Mouse (Mus musculus): ENCODE measurements around the gene Fzd1. TPM values are rescaled to one million over a fixed set of nuclear protein-coding genes. Genes with fewer than 3 reads are reported as not detected.
A peak's percentile ranks its signal among the peaks of the same experiment; 100 is the strongest.

Fzd1 gene
- polyA plus RNA-seq, 1 experiment from 2014 or later: 8.1 TPM

- H3K27ac ChIP-seq (ENCODE audit: low read depth, low read length): peak overlapping the region; percentile 85
- WGBS: under 1% methylated on average over 60 of the region's 80 CpGs
- H3K9me3 ChIP-seq (ENCODE audit: control insufficient read depth, low read length): no peaks in the 10 kb centered on the region
- peaks cover 11% of the 10 kb centered on the region; the same call in 1 of the 2 replicates for H3K4me1 ChIP-seq (ENCODE audit: control insufficient read depth, insufficient read depth, low read length)
- peak overlapping the region; percentile 85 for H3K4me3 ChIP-seq (ENCODE audit: low read depth, low read length)
- peak overlapping the region; percentile 76 for H3K9ac ChIP-seq (replicated peaks; ENCODE audit: low read depth, low read length)
- no peaks in the 10 kb centered on the region for H3K36me3 ChIP-seq (ENCODE audit: control insufficient read depth, insufficient read depth, low read length)
- ATAC-seq (ENCODE audit: low read depth): peak; percentile 57
- H3K27me3 ChIP-seq (ENCODE audit: control insufficient read depth, insufficient read depth, low read length): peaks cover 2% of the 10 kb centered on the region
- H3K4me2 ChIP-seq (ENCODE audit: low read depth, low read length): peak overlapping the region; percentile 98
Measured at GRCm38 (mm10) chr5:4756871-4757711, 744 bp downstream of the Fzd1 start.

GRCm38 (mm10) chr5:4756001-4756681 is 1.7 kb downstream of the Fzd1 start:
- 4% methylated on average over 43 of the region's 43 CpGs for WGBS
- peak; percentile 18; the same call in 1 of the 2 replicates for ATAC-seq (ENCODE audit: low read depth)
- peaks cover 2% of the 10 kb centered on the region for H3K27me3 ChIP-seq (ENCODE audit: control insufficient read depth, insufficient read depth, low read length)
- H3K9ac ChIP-seq (replicated peaks; ENCODE audit: low read depth, low read length): peak overlapping the region; percentile 76
- peak overlapping the region; percentile 85 for H3K4me3 ChIP-seq (ENCODE audit: low read depth, low read length)
- no peaks in the 10 kb centered on the region for H3K9me3 ChIP-seq (ENCODE audit: control insufficient read depth, low read length)
- H3K4me2 ChIP-seq (ENCODE audit: low read depth, low read length): peak overlapping the region; percentile 98
- H3K27ac ChIP-seq (ENCODE audit: low read depth, low read length): no peak overlapping the region
- peaks cover 11% of the 10 kb centered on the region; the same call in 1 of the 2 replicates for H3K4me1 ChIP-seq (ENCODE audit: control insufficient read depth, insufficient read depth, low read length)
- no peaks in the 10 kb centered on the region for H3K36me3 ChIP-seq (ENCODE audit: control insufficient read depth, insufficient read depth, low read length)

GRCm38 (mm10) chr5:4755326-4755725 is 2.5 kb downstream of the Fzd1 start:
- no peak for ATAC-seq (ENCODE audit: low read depth)
- peak overlapping the region; percentile 98 for H3K4me2 ChIP-seq (ENCODE audit: low read depth, low read length)
- H3K4me1 ChIP-seq (ENCODE audit: control insufficient read depth, insufficient read depth, low read length): peaks cover 11% of the 10 kb centered on the region; the same call in 1 of the 2 replicates
- H3K9me3 ChIP-seq (ENCODE audit: control insufficient read depth, low read length): no peaks in the 10 kb centered on the region
- H3K27ac ChIP-seq (ENCODE audit: low read depth, low read length): no peak overlapping the region
- H3K36me3 ChIP-seq (ENCODE audit: control insufficient read depth, insufficient read depth, low read length): no peaks in the 10 kb centered on the region
- 37% methylated on average over 11 of the region's 11 CpGs for WGBS
- peak overlapping the region; percentile 85 for H3K4me3 ChIP-seq (ENCODE audit: low read depth, low read length)
- H3K9ac ChIP-seq (replicated peaks; ENCODE audit: low read depth, low read length): no peak overlapping the region; the same call in 1 of the 2 replicates
- peaks cover 2% of the 10 kb centered on the region for H3K27me3 ChIP-seq (ENCODE audit: control insufficient read depth, insufficient read depth, low read length)

- Histone ChIP-seq H3K9ac (replicated peaks; ENCODE audit: low read depth, low read length) (peak overlapping the region; percentile 16; the same call in 1 of the 2 replicates), H3K36me3 (ENCODE audit: control insufficient read depth, insufficient read depth, low read length) (no peaks in the 10 kb centered on the region), H3K4me2 (ENCODE audit: low read depth, low read length) (peak overlapping the region; percentile 98), H3K27me3 (ENCODE audit: control insufficient read depth, insufficient read depth, low read length) (peaks cover 2% of the 10 kb centered on the region), H3K27ac (ENCODE audit: low read depth, low read length) (no peak overlapping the region), H3K4me1 (ENCODE audit: control insufficient read depth, insufficient read depth, low read length) (peaks cover 11% of the 10 kb centered on the region; the same call in 1 of the 2 replicates), H3K9me3 (ENCODE audit: control insufficient read depth, low read length) (no peaks in the 10 kb centered on the region), H3K4me3 (ENCODE audit: low read depth, low read length) (peak overlapping the region; percentile 85)
- WGBS: 24% methylated on average over 9 of the region's 9 CpGs
- no peak for ATAC-seq (ENCODE audit: low read depth)
Measured at GRCm38 (mm10) chr5:4754701-4755281, 3.0 kb downstream of the Fzd1 start.

GRCm38 (mm10) chr5:4753161-4753560 is 4.7 kb downstream of the Fzd1 start:
- peaks cover 11% of the 10 kb centered on the region; the same call in 1 of the 2 replicates for H3K4me1 ChIP-seq (ENCODE audit: control insufficient read depth, insufficient read depth, low read length)
- H3K27me3 ChIP-seq (ENCODE audit: control insufficient read depth, insufficient read depth, low read length): peaks cover 2% of the 10 kb centered on the region
- 72% methylated on average over 5 of the region's 5 CpGs for WGBS
- H3K4me2 ChIP-seq (ENCODE audit: low read depth, low read length): peak overlapping the region; percentile 19; the same call in 1 of the 2 replicates
- H3K9ac ChIP-seq (replicated peaks; ENCODE audit: low read depth, low read length): no peak overlapping the region
- H3K4me3 ChIP-seq (ENCODE audit: low read depth, low read length): no peak overlapping the region
- no peaks in the 10 kb centered on the region for H3K36me3 ChIP-seq (ENCODE audit: control insufficient read depth, insufficient read depth, low read length)
- H3K9me3 ChIP-seq (ENCODE audit: control insufficient read depth, low read length): no peaks in the 10 kb centered on the region
- no peak for ATAC-seq (ENCODE audit: low read depth)
- no peak overlapping the region for H3K27ac ChIP-seq (ENCODE audit: low read depth, low read length)

GRCm38 (mm10) chr5:4742722-4743121 is 15.1 kb downstream of the Fzd1 start:
- Histone ChIP-seq H3K36me3 (ENCODE audit: control insufficient read depth, insufficient read depth, low read length) (no peaks in the 10 kb centered on the region), H3K27me3 (ENCODE audit: control insufficient read depth, insufficient read depth, low read length) (no peaks in the 10 kb centered on the region), H3K9me3 (ENCODE audit: control insufficient read depth, low read length) (no peaks in the 10 kb centered on the region), H3K27ac (ENCODE audit: low read depth, low read length) (no peak overlapping the region), H3K4me2 (ENCODE audit: low read depth, low read length) (no peak overlapping the region), H3K9ac (replicated peaks; ENCODE audit: low read depth, low read length) (no peak overlapping the region), H3K4me1 (ENCODE audit: control insufficient read depth, insufficient read depth, low read length) (no peaks in the 10 kb centered on the region), H3K4me3 (ENCODE audit: low read depth, low read length) (no peak overlapping the region)
- 74% methylated on average over 4 of the region's 4 CpGs for WGBS
- no peak for ATAC-seq (ENCODE audit: low read depth)

GRCm38 (mm10) chr5:4737013-4737412 is 20.8 kb downstream of the Fzd1 start:
- no peak for ATAC-seq (ENCODE audit: low read depth)
- Histone ChIP-seq H3K27ac (ENCODE audit: low read depth, low read length) (no peak overlapping the region), H3K27me3 (ENCODE audit: control insufficient read depth, insufficient read depth, low read length) (no peaks in the 10 kb centered on the region), H3K36me3 (ENCODE audit: control insufficient read depth, insufficient read depth, low read length) (no peaks in the 10 kb centered on the region), H3K4me1 (ENCODE audit: control insufficient read depth, insufficient read depth, low read length) (no peaks in the 10 kb centered on the region), H3K4me3 (ENCODE audit: low read depth, low read length) (no peak overlapping the region), H3K9me3 (ENCODE audit: control insufficient read depth, low read length) (no peaks in the 10 kb centered on the region), H3K9ac (replicated peaks; ENCODE audit: low read depth, low read length) (no peak overlapping the region), H3K4me2 (ENCODE audit: low read depth, low read length) (no peak overlapping the region)
- WGBS: 46% methylated on average over 6 of the region's 6 CpGs

- no peak overlapping the region for H3K4me2 ChIP-seq (ENCODE audit: low read depth, low read length)
- H3K4me1 ChIP-seq (ENCODE audit: control insufficient read depth, insufficient read depth, low read length): no peaks in the 10 kb centered on the region
- 85% methylated on average over 7 of the region's 7 CpGs for WGBS
- no peaks in the 10 kb centered on the region for H3K36me3 ChIP-seq (ENCODE audit: control insufficient read depth, insufficient read depth, low read length)
- no peak overlapping the region for H3K27ac ChIP-seq (ENCODE audit: low read depth, low read length)
- H3K9ac ChIP-seq (replicated peaks; ENCODE audit: low read depth, low read length): no peak overlapping the region
- H3K27me3 ChIP-seq (ENCODE audit: control insufficient read depth, insufficient read depth, low read length): no peaks in the 10 kb centered on the region
- H3K4me3 ChIP-seq (ENCODE audit: low read depth, low read length): no peak overlapping the region
- H3K9me3 ChIP-seq (ENCODE audit: control insufficient read depth, low read length): no peaks in the 10 kb centered on the region
- no peak for ATAC-seq (ENCODE audit: low read depth)
Measured at GRCm38 (mm10) chr5:4735461-4735860, 22.4 kb downstream of the Fzd1 start.
